Mouse (Mus musculus): ENCODE data around the gene Aif1l. TPM values are rescaled to one million over a fixed set of nuclear protein-coding genes. Genes with fewer than 3 reads are reported as not detected.

Aif1l gene
- total RNA-seq (2023): under 1 TPM in 1 of 2 experiments, not detected in 1; 0.42 TPM

DNA sequence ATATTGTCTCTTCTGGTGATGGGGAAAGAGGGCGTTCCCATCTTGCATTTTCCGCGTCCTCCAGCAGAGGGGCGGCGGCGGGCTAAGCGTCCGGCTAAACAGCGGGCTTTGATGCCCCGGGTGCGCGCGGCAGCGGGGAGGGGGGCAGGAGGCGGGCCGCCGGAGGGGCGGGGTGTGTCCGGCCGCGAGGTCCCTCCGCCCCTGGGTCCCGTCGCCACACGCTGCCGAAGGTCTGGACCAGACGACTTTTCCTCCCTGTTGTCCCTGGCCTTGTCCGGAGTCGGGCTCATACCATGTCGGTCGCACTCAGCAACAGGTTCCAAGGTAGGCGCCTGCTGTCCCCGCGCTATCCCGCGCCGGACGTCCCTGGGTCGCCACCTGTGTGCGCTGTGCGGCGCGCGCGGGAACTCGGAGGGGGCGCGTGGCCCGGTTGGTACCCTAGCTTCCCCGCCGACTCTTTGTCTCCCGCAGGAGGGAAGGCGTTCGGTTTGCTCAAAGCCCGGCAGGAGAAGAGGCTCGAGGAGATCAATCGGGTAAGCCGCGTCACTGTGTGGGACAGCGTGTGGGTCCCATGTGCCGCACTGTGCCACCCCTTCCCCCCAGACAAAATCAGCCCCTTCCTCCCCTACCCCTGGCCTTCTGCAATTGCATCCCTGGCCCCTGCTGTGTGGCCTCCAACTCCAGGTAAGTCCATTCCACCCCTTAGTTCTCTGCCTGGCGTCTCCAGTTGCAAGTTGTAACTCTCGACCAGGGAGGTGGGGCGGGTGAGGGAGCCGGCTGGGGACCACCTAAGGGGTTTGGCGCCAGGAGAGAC, at the start of gene Aif1l:
Gene Aif1l, plus strand, starts transcription at position 82 of the 814 bp plus-strand sequence.

DNA sequence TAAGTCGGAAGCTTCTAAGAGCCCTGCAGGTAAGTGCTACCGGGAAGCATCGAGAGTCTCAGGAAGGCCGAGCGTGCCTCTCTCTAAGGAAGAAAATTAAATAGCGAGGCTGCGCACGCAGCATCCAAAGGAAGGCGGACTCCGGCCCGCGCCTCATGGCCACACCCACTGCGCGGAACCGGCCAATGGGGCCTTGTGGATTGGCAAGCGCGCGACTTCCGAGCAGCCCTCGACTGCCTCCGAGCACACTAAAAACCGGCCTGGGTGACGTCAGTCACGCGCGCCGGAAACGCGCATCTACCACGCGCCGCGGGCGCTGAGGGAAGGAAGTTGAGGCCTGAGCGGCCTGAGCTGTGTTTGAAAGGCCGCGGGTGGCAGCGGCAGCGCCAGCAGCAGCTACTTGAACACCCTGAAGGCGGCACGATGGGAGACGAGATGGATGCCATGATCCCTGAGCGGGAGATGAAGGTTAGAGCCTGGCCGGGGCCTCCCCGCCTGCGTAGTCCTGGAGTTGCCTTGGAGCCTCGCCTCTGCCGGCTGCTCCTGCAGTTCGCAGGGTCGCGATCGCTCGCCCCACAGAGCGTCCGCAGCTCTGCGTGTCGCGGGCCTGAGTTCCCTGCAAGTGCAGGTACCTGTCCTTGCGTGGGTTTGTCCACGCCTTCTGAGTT, 24.3 kb downstream of the Aif1l start, which contains the start of gene Nup214:
Gene Nup214, plus strand, starts transcription at position 296 of the 668 bp plus-strand sequence.

Other genes starting within 250 kb of the Aif1l start
- under 1 TPM in 1 of 2 experiments, not detected in 1; 0.16 TPM for gene Qrfp, start 139.6 kb upstream of the Aif1l start, total RNA-seq (2023)
- not detected for gene Fibcd1, start 104.1 kb upstream of the Aif1l start, total RNA-seq (2023)
- gene Lamc3, start 62.8 kb upstream of the Aif1l start, total RNA-seq (2023): not detected
- 10 to 100 TPM; 63.8 to 64.5 TPM for gene Nup214, start 24.3 kb downstream of the Aif1l start, total RNA-seq (2023)
- gene Fam78a, start 134.7 kb downstream of the Aif1l start, total RNA-seq (2023): 10 to 100 TPM in 1 of 2 experiments, 1 to 10 TPM in 1; 9.5 to 10.8 TPM
- gene Plpp7, start 145.4 kb downstream of the Aif1l start, total RNA-seq (2023): 1 to 10 TPM in 1 of 2 experiments, under 1 TPM in 1; 0.29 to 1.1 TPM
- gene Prrc2b, start 200.9 kb downstream of the Aif1l start, total RNA-seq (2023): 10 to 100 TPM; 34.2 to 37.2 TPM

Measured in neutrophil, adult 59 days (primary cell).